Mouse (Mus musculus): ENCODE results near the gene Ubn2. TPM values are rescaled to one million over a fixed set of nuclear protein-coding genes. Genes with fewer than 3 reads are reported as not detected.

Gene Ubn2
- polyA plus RNA-seq (2014; fragmentation: Illumina TruSeq; extraction: RNeasy Lipid Tissue Mini Kit (QIAGEN cat#74804); ENCODE audit: low read depth, low replicate concordance): 11.0 TPM

DNA sequence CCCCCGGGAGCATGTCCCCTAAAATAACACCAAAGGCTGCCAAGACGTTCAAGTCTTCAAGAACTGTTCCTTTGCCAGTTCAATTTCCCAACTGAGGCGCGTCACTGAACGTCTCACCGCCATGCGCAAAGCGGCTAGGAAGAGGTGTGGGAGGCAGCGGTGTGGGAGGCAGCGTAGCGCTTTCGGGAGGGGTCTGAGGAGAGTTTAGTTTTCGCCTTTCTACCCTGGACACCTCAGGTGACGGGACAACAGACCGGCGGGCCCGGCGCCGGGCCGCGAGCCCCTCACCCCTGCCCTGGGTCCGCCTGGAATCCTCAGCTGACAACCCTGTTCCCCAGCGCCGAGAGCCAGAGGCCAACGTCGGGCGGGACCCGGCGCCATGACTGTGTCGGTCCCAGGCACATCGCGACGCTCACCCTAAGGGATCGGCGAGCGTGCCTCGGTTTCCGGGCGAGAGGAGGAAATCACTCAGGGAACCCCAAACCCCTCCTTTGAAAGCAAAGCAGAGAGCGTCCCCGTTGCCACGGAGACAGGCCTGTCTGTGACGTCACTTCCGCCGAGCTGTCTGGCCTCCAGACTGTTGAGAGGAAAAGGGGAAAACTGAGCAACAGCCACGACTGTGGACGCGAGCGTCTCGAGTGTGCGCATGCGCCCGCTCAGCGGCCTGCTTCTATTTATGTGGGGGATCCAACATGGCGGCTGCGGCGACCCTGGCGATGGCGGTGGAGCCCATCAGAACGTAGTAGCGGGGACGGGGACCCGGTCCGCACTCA lies at the start of gene Ubn2:
TSS of gene Ubn2 (plus strand) at position 690 of the 773 bp plus-strand sequence.

GRCm38 (mm10) chr6:38533428-38534405 lies 100.0 kb downstream of the Ubn2 start, which contains the start of gene Fmc1:
Fmc1 (plus strand) TSS chr6:38533502.

GRCm38 (mm10) chr6:38551062-38551988 lies 117.6 kb downstream of the Ubn2 start, which contains the start of gene Luc7l2:
Luc7l2 (plus strand) TSS chr6:38551334.

Other genes starting within 250 kb of the Ubn2 start
- 1.2 TPM for gene D630045J12Rik, start 179.9 kb upstream of the Ubn2 start, polyA plus RNA-seq (2014; fragmentation: Illumina TruSeq; extraction: RNeasy Lipid Tissue Mini Kit (QIAGEN cat#74804); ENCODE audit: low read depth, low replicate concordance)
- gene Zc3hav1l, start 134.7 kb upstream of the Ubn2 start, polyA plus RNA-seq (2014; fragmentation: Illumina TruSeq; extraction: RNeasy Lipid Tissue Mini Kit (QIAGEN cat#74804); ENCODE audit: low read depth, low replicate concordance): 1.1 TPM
- 12.0 TPM for gene Zc3hav1, start 79.3 kb upstream of the Ubn2 start, polyA plus RNA-seq (2014; fragmentation: Illumina TruSeq; extraction: RNeasy Lipid Tissue Mini Kit (QIAGEN cat#74804); ENCODE audit: low read depth, low replicate concordance)
- gene Ttc26, start 52.5 kb upstream of the Ubn2 start, polyA plus RNA-seq (2014; fragmentation: Illumina TruSeq; extraction: RNeasy Lipid Tissue Mini Kit (QIAGEN cat#74804); ENCODE audit: low read depth, low replicate concordance): 1.9 TPM
- 272 TPM for gene Fmc1, start 99.6 kb downstream of the Ubn2 start, polyA plus RNA-seq (2014; fragmentation: Illumina TruSeq; extraction: RNeasy Lipid Tissue Mini Kit (QIAGEN cat#74804); ENCODE audit: low read depth, low replicate concordance)
- gene Luc7l2, start 117.4 kb downstream of the Ubn2 start, polyA plus RNA-seq (2014; fragmentation: Illumina TruSeq; extraction: RNeasy Lipid Tissue Mini Kit (QIAGEN cat#74804); ENCODE audit: low read depth, low replicate concordance): 171 TPM
- gene Klrg2, start 203.3 kb downstream of the Ubn2 start, polyA plus RNA-seq (2014; fragmentation: Illumina TruSeq; extraction: RNeasy Lipid Tissue Mini Kit (QIAGEN cat#74804); ENCODE audit: low read depth, low replicate concordance): 0.13 TPM
- 1.5 TPM for gene Clec2l, start 229.1 kb downstream of the Ubn2 start, polyA plus RNA-seq (2014; fragmentation: Illumina TruSeq; extraction: RNeasy Lipid Tissue Mini Kit (QIAGEN cat#74804); ENCODE audit: low read depth, low replicate concordance)

Data from heart, adult 10 weeks (tissue).